Mouse (Mus musculus) kidney, adult 10 weeks (tissue): ENCODE measurements around the gene Vwc2. TPM values are rescaled to one million over a fixed set of nuclear protein-coding genes. Genes with fewer than 3 reads are reported as not detected.

Source experiments
- polyA plus RNA-seq: library from polyadenylated mRNA; stranded (reverse); fragments of 350-450 nt; fragmentation: Illumina TruSeq; extraction: RNeasy Lipid Tissue Mini Kit (QIAGEN cat#74804); gene quantifications from one replicate; pipeline ENCODE4 v1.2.3, GENCODE M21; 2014; ENCODE audit warnings: low read depth, low replicate concordance

Gene Vwc2
- polyA plus RNA-seq = not detected

GRCm38 (mm10) chr11:11113576-11114233 is at the start of gene Vwc2:
Vwc2 (plus strand) TSS chr11:11114223.

